Mouse (Mus musculus): ENCODE data around the gene Uba7. TPM values are rescaled to one million over a fixed set of nuclear protein-coding genes. Genes with fewer than 3 reads are reported as not detected.
"Not testable (repeated sequence)": the region's sequence is repeated elsewhere in the genome, so short reads cannot be mapped to it uniquely, and the experiment has no call there.

Gene Uba7
- total RNA-seq, 2 experiments from 2014 or later: 4.6 to 5.2 TPM

DNA sequence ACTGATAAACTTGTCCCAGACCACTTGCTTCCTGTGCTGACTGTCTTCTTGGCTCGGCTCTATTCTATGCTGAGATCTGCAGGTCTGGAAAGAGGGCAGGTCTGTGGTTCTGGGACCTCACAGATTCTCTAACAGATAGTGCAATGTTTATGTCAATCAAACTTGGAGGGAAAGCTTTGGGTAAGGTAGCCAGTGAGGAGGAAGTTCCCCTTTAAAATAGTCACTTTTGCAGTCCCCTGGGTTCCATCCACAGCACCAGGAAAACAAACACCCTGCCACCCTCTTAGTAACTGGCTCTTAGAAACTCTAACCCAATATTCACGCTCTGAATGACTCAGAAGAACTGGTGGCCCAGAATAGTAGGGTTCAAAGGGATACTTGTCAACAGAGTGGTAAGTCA lies 19.2 kb downstream of the Uba7 start:
- no peak for DNase-seq

DNA sequence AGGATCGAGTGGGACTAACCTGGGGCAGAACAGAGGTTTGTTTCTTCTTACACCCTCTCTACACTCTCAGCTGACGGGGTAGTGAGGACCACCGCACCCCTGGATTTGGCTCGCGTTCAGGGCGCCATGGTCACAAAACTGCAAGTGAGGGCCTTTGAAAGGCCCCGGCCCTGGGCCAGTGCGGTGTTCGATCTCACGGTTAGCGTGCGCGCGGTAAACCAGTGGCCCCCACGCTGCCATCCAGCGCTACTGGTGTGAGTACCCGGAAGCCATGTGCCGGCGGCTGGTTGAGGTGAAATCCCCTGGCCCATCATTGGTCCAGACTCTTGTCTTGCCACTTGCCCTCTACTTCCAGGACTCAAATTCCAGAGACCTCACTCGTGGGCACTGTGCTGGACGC lies 20.2 kb downstream of the Uba7 start:
- DNase-seq: no peak

DNA sequence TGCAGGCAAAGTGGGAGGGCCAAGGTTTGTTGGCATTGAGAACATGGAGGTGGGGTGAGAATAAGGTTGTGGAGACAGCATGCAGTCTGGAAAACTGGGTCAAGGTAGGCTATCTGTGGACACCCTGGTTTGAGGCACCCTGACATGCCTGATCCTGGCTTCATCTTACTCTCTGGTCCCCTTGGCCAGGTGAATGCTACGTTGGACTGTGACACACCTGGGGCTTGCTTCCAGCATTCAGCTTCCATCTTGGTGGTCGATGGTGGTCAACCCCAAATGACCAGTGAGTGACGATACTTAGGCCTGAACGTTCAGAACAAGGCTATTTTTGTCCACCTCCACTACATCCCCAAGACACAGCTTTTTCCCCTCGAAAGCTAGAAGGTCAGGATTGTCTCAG lies 20.7 kb downstream of the Uba7 start, which contains the start of gene Gm20662:
Gm20662 (plus strand) TSS at position 301 of the 400 bp plus-strand sequence.
- DNase-seq: no peak

- DNase-seq: peak; percentile 100
Observed at GRCm38 (mm10) chr9:108001922-108002770, 26.8 kb downstream of the Uba7 start, which contains the start of gene Ip6k1. Ip6k1 (plus strand) TSS chr9:108002501.

GRCm38 (mm10) chr9:108002778-108003530 lies 27.6 kb downstream of the Uba7 start:
- no peak for DNase-seq

GRCm38 (mm10) chr9:108003531-108003890 lies 28.2 kb downstream of the Uba7 start:
- DNase-seq: no peak

DNA sequence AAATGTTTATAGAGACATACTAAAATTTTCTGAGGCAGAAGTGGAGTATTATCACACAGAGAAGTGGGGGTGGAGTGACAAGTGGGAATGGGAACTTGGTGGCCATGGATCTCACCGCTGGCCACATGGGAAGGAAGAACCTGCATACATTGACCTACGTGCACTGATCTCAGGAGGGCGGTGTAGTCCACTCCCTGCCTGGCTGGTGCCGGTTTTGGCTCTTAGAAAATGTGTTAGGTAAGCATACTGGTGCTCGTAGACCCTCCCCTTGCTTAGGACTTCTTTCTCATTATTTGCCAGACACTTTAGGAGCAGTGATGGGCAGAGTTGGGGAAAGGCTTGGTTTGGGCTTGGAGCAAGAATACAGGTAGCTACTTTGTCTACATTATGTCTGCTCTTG lies 32.7 kb downstream of the Uba7 start:
- DNase-seq: no peak

- DNase-seq: no peak
Observed at GRCm38 (mm10) chr9:108010385-108010784, 35.1 kb downstream of the Uba7 start.

DNA sequence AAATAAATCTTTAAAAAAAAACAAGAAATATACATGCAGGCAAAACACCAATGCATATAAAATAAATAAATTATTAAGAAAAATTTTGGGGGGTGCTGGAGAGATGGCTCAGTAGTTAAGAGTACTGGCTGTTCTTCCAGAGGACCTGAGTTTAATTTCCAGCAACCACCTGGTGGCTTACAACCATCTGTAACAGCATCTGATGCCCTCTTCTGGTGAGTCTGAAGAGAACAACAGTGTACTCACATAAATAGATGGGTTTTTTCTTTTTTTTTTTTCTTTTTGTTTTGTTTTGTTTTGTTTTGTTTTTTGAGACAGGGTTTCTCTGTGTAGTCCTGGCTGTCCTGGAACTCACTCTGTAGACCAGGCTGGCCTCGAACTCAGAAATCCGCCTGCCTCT lies 38.3 kb downstream of the Uba7 start:
- not testable (repeated sequence) for DNase-seq

DNA sequence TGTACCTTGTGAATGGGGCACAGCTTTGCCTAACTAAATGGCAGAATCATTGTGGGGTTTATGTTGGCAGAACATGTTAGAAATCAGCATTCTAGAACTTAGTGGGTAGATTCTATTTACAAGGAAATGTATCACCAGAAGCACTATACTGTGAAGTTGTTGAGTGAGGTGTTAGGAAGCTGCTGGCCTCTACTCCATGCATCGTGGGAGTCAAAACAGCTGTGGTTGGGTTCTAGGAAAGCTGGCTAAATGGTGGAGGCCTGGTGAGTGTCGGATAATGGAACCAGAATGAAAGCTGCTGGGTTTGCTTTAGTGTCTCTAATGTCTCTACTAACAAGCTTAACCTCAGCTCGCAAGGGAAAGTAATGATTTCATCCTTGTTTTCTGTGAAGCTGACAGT lies 41.8 kb downstream of the Uba7 start:
- DNase-seq: no peak

- no peak for DNase-seq
Observed at GRCm38 (mm10) chr9:108020741-108021140, 45.4 kb downstream of the Uba7 start.

GRCm38 (mm10) chr9:108023216-108023615 lies 47.9 kb downstream of the Uba7 start:
- DNase-seq: no peak

- no peak for DNase-seq
Observed at GRCm38 (mm10) chr9:108026584-108026983, 51.3 kb downstream of the Uba7 start.

GRCm38 (mm10) chr9:108027867-108028266 lies 52.6 kb downstream of the Uba7 start:
- no peak for DNase-seq

- no peak for DNase-seq
Observed at GRCm38 (mm10) chr9:108032126-108032525, 56.8 kb downstream of the Uba7 start.

Other genes with a start within 250 kb of the Uba7 start
- gene Rbm5, start 204.5 kb upstream of the Uba7 start, total RNA-seq (2021): 100 to 1,000 TPM; 143 to 166 TPM
- gene Rbm6, start 102.3 kb upstream of the Uba7 start, total RNA-seq (2021): 10 to 100 TPM; 58.4 to 72.0 TPM
- gene Mon1a, start 87.4 kb upstream of the Uba7 start, total RNA-seq (2021): 10 to 100 TPM; 23.0 to 25.5 TPM
- 1 to 10 TPM; 1.6 to 1.7 TPM for gene Mst1r, start 68.6 kb upstream of the Uba7 start, total RNA-seq (2021)
- not detected for gene Actl11, start 47.0 kb upstream of the Uba7 start, total RNA-seq (2021)
- gene Camkv, start 39.8 kb upstream of the Uba7 start, total RNA-seq (2021): 100 to 1,000 TPM; 510 to 566 TPM
- gene Traip, start 25.4 kb upstream of the Uba7 start, total RNA-seq (2021): 10 to 100 TPM; 28.2 to 29.2 TPM
- gene Gm20661, start 7.6 kb downstream of the Uba7 start, total RNA-seq (2021): 1 to 10 TPM; 1.2 to 2.3 TPM
- 10 to 100 TPM; 10.3 to 10.6 TPM for gene Inka1, start 10.4 kb downstream of the Uba7 start, total RNA-seq (2021)
- 1 to 10 TPM; 3.7 to 5.5 TPM for gene Cdhr4, start 17.0 kb downstream of the Uba7 start, total RNA-seq (2021)
- 1 to 10 TPM; 1.6 to 3.8 TPM for gene Gm20662, start 20.8 kb downstream of the Uba7 start, total RNA-seq (2021)
- 100 to 1,000 TPM; 223 to 238 TPM for gene Ip6k1, start 27.0 kb downstream of the Uba7 start, total RNA-seq (2021)
- gene Gmppb, start 73.7 kb downstream of the Uba7 start, total RNA-seq (2021): 10 to 100 TPM; 16.9 to 17.5 TPM
- 1 to 10 TPM; 1.8 to 2.6 TPM for gene Amigo3, start 77.7 kb downstream of the Uba7 start, total RNA-seq (2021)
- not detected for gene Mst1, start 104.9 kb downstream of the Uba7 start, total RNA-seq (2021)
- 100 to 1,000 TPM; 104 to 110 TPM for gene Rnf123, start 107.8 kb downstream of the Uba7 start, total RNA-seq (2021)
- gene Apeh, start 119.1 kb downstream of the Uba7 start, total RNA-seq (2021): 10 to 100 TPM; 31.1 to 37.6 TPM
- 100 to 1,000 TPM; 216 to 234 TPM for gene Bsn, start 214.9 kb downstream of the Uba7 start, total RNA-seq (2021)